Mouse (Mus musculus) adipocyte (in vitro differentiated cells): Measurements from ENCODE around the gene Wdr64.

Experiments
- DNase-seq: peaks from one replicate; pipeline ENCODE4 v3.0.0-alpha.2; 2016; ENCODE audit warnings: low spot score

The Wdr64 gene

DNA sequence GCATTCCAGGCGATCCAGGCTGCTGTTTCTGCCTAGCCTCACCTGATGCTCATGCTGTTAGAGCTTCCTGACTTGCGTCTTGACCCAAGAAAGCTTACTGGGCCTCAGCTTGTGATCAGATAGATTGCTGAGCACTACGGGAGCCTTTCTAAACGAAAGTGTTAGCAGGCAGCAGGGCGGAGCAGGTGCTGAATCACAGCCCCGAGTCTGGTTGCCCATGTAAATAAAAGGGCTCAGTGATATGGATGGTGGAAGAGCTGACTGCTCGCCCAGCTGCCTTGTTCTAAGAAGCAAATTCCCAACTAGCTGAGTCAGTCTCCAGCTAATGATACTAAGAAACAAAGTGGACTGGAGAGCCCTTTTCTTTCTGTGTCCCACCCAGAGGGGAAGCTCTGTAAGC lies 27.4 kb downstream of the Wdr64 start:
- DNase-seq, result no peak

DNA sequence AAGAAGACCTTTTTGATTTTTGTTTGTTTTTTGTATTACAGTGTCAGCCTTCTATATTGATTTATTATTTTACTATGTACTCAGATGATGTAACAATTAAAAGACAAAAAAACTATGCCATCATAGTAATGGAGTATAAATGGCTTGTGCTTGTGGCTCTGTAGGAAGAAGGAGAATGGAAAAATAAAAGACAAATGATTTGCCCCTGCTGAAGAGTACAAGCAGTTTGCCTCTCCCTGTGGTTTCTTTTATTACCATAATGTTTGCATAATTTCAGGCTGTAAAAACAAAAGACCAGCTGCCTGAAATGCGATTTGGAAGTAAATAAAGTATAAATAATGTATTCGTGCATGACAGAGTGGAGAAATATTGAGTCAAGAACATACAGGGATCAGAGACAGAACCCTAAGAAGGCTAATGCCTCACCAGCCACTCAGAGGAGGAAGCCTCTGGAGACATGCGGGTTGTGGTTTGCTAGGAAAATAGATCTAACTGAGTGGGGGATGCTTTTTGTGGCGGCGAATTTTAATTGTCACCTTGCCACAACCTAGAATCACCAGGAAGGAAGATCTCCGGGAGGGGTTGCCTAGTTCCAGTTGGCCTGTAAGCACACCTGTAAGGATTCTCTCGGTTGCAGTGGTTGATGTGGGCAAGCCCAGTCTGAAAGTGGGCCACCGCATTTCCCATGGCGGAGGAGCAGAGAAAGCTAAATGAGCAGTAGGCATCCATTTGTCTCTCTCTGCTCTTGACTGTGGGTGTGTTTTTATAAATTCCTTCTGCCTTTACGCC lies 56.4 kb downstream of the Wdr64 start:
- DNase-seq, result no peak

DNA sequence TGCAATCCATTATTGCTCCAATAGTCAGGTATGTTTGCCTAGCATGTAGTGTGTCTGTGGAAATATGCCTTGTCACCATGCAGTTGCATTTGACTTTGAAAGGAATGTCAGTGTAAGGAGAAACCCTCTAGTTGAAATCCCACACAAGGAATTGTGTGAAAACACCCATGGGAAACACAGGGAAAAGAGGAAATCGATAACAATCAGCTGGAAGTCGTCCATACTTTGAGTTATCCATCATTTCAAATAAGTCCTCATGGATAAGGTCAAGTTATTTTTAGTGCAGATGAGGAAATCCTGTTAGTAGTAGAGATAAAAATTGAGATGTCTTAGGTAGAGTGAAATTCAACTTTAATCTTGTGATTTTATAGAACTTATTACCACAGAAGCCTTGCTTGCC lies 96.3 kb downstream of the Wdr64 start:
- no peak for DNase-seq

DNA sequence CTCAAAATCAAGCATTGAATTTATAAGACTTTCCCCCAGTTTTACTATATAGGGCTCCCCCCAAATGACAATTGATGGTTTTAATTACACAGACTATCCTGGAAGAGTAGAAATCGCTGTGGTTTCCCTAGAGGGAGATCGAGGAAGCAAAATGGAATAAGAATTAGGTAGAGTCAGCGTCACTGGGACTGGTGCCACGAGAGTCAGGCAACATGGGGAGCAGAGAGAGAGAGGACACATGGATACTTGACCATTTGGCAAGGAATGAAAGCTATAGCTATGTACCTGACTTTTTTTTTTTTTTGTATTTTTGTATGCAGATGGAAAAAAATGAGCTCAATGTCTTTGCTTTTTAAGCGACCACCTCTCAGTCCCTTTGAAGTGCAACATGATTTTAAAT lies 110.0 kb downstream of the Wdr64 start:
- DNase-seq, result no peak

DNA sequence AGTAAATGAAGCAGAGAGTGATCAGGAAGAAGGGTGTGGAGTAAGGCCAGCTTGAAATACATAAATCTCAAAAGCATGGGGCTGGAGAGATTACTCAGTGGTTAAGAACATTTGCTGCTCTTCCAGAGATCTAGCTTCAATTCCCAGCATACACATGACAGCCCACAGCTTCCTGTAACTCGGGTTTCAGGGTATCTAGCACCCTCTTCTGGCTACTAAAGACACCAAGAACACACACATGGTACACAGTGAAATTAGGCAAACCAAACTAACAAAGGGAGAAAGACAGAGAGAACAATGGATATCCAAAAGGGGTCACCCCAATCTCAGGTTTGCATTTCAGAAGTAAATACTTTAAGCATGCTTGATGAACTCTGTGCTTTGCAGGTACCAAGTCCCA lies 113.2 kb downstream of the Wdr64 start:
- no peak for DNase-seq

DNA sequence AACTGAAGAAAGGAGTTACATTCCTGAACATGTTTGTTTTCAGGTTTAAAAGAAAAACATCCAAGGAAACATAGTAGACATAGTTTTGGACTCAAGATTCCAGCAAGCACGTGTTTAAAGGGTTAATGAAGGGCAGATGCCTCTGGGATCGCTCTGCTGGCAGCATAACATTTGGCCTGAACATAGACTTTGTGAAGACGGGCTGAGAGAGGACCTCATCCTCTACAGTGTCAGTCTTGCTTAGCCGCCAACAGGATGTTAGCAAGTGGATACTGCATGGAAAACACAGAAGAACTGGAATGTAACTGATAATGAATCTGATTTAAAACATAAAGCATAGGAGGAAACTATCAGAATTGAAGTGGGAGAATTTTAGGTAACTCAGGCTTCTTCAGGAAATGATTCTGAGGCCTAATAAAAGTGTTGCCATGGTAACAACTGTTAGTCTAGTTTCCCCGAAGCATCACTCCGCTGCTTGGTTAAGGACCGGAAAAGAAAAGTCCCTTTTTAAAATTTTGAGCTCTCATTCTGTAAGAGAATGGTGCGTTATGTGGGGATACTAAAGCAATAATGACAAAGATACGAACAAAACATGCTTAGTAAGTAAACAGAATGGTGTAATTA lies 125.5 kb downstream of the Wdr64 start:
- DNase-seq, result no peak

DNA sequence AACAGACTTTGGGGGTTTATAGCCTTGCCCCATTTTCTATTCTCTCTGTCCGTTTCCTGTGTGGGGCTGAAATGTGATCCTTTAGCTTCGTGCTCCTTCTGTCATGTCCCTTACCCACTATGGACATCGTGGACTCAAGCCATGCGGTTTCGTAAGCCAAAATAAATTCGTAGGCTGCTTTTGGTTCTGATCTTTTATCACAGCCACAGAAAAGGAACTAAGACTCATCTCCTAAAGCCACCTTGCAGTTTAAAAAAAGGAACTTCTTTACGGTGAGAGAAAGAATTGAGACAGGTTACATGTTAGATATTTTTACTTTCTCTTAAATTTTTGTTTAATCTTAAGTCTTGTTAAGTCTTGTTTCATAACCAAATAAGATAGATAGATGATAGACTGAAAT lies 130.1 kb downstream of the Wdr64 start:
- DNase-seq, result no peak

DNA sequence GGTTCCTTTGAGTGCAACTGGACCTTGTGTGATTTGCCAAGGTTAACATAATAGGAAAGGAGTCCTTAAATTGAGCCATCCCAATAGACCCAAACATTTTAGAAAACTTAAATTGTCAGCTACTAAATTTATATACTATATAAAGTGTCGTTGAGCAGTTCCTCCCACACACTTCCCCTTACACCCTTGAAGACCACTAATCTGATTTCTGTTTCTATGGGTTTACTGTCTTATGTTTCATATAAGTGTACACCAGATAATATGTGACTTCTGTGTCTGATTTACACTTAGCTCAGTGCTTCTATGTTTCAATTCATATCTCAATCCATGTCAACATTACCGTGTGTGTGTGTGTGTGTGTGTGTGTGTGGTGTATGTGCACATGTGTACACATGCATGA lies 130.8 kb downstream of the Wdr64 start:
- no peak for DNase-seq

DNA sequence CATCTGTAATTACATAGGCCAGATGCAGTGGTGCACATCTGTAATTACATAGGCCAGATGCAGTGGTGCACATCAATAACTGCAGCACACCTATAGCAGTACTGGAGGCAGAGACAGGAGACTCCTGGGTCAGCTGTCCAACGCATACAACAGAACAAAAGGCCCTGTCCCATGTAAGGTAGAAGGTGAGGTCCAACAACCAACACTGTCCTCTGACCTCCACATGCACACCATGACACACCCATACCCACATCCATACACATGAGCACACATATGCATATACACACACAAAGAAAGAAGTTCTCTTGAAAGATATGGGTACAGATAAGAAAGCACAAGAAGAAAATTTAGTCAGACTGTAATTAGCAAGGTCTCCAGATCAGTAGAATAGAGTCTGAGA lies 157.1 kb downstream of the Wdr64 start:
- DNase-seq, result no peak
